Mouse (Mus musculus): ENCODE results near the gene Fubp1.

DNA sequence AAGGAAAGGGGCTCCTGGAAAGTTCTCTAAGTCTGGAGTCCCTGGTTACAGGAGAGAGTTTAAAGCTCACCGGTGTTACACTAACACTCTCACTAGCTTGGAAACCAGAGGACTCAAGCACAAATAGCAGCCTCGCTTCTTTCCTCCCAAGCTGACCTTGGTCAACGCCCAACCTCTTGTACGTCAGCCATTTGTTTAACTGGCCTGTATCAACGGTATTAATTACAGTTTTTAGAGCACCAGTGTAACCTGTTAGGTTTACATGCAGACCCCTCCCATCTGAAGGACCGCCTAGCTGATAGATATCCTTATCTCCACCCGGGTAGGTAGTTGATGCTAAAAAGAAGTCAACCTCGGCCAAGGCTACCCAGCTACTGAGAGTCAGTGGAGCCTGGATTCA is 46.9 kb upstream of the Fubp1 start:
- no peak for TF ChIP-seq CTCF (IDR thresholded peaks at IDR 0.05; ENCODE audit: extremely low read depth, insufficient read length, insufficient replicate concordance, low read depth, low read length)
- TF ChIP-seq POLR2A (IDR thresholded peaks at IDR 0.05; ENCODE audit: low read depth, low read length) = no peak
